ENCODE assay signal across 23 mouse cellular contexts in the genomic region with DNA sequence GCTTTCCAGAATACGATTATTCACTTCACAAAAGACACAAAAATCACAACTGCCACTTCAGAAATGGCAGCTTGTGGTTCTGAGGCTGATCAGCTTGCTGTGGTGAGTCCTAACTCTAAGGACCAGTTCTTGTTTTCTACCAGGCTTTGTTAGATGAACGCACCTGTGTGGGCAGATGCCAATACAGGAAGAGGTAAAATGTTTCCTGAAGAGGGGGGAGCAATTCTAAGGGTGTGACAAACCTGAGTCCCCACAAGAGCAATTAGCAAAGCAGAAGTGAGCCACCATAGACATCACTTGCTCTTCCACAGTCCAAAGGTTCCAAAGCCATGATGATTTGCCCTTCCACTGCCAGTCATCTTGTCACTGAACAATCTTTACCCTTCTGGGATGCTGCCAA. TPM values are rescaled to one million over a fixed set of nuclear protein-coding genes. Genes with fewer than 3 reads are reported as not detected.
"Had no signal": no experiment of that assay in that cellular context is flagged by ENCODE, and none has a peak within 500 bp of the region (broad histone marks: within the 10 kb centered on the region; RNA-seq: fewer than 3 reads in every experiment).

No protein-coding gene starts in this region.

- H3K27me3 ChIP-seq: kidney, embryonic 15.5 days; limb, embryonic 12.5 days; limb, embryonic 15.5 days; megakaryocyte, embryonic 14.5 days; midbrain, embryonic 13.5 days; neural tube, embryonic 13.5 days had no signal

- H3K36me3 ChIP-seq: kidney, embryonic 15.5 days; limb, embryonic 12.5 days; limb, embryonic 15.5 days; midbrain, embryonic 10.5 days; midbrain, embryonic 13.5 days; neural tube, embryonic 13.5 days had no signal

- H3K9ac ChIP-seq: kidney, embryonic 15.5 days; limb, embryonic 12.5 days; limb, embryonic 15.5 days; liver, embryonic 14.5 days; liver, postnatal 0 days; lung, embryonic 14.5 days; midbrain, embryonic 13.5 days; neural tube, embryonic 13.5 days had no signal

- DNase-seq: kidney, adult 11 months; kidney, adult 8-10 months; kidney, postnatal 10 days; kidney, postnatal 36 days; left cerebral cortex, postnatal 4 days; liver, postnatal 0 days; lung, embryonic 14.5 days; spleen, adult 18-20 months; thymus, adult 18-20 months; thymus, postnatal 36 days had no signal

- H3K9me3 ChIP-seq: kidney, embryonic 15.5 days; limb, embryonic 12.5 days; limb, embryonic 15.5 days; megakaryocyte, embryonic 14.5 days; midbrain, embryonic 10.5 days; midbrain, embryonic 13.5 days; neural tube, embryonic 13.5 days had no signal

- H3K4me2 ChIP-seq: kidney, embryonic 15.5 days; limb, embryonic 12.5 days; limb, embryonic 15.5 days; liver, embryonic 11.5 days; lung, embryonic 14.5 days; midbrain, embryonic 13.5 days; neural tube, embryonic 13.5 days had no signal

- H3K27ac ChIP-seq: kidney, embryonic 15.5 days; limb, embryonic 12.5 days; limb, embryonic 15.5 days; liver, embryonic 14.5 days; macrophage; midbrain, embryonic 10.5 days; midbrain, embryonic 13.5 days; neural tube, embryonic 13.5 days had no signal

- ATAC-seq: liver, postnatal 0 days; lung, postnatal 0 days; midbrain, embryonic 13.5 days; midbrain, embryonic 16.5 days had no signal

- H3K4me3 ChIP-seq: kidney, embryonic 15.5 days; limb, embryonic 12.5 days; limb, embryonic 15.5 days; megakaryocyte, embryonic 14.5 days; midbrain, embryonic 10.5 days; midbrain, embryonic 13.5 days; myocyte; neural tube, embryonic 13.5 days had no signal

- H3K4me1 ChIP-seq: kidney, embryonic 15.5 days; limb, embryonic 12.5 days; limb, embryonic 15.5 days; megakaryocyte, embryonic 14.5 days; midbrain, embryonic 10.5 days; midbrain, embryonic 13.5 days; neural tube, embryonic 13.5 days had no signal

RNA-seq across cellular contexts. Expression of a gene that starts 20.4 kb away (rescaled TPM):
- polyA plus RNA-seq: myocyte had no signal
